Mouse (Mus musculus) ES-Bruce4 (cell line): ENCODE measurements around the gene Pomc.

Experiments
- CTCF ChIP-seq: IDR thresholded peaks from one replicate; pipeline ENCODE4 v1.8.1; 2011; ENCODE audit warnings: low read depth, low read length
- EP300 ChIP-seq: IDR thresholded peaks from 2 replicates; pipeline ENCODE4 v1.6.1; 2011; ENCODE audit warnings: low read depth, low read length; ENCODE audit not compliant: insufficient read depth
- POLR2A ChIP-seq: IDR thresholded peaks from one replicate; pipeline ENCODE4 v1.8.1; 2011; ENCODE audit warnings: low read length; ENCODE audit not compliant: insufficient read depth

DNA sequence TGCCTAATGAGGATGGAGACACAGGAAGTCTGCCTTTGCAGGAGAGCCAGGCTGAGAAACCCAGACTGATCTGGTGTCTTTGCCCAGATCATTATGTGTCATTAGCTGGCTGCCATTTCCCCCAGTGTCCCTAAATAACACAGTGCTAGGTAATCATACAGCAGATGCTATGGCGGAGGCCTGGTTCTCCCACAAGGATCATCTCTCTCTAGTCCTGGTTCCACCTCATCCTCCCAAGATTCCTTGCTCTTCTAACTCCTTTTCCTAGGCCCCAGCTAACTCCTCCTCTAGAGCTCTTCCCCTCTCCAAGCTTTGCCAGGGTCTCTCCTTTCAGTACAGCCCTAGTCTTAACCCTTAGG is 26.2 kb downstream of the Pomc start:
- TF ChIP-seq POLR2A (no peak), CTCF (no peak), EP300 (no peak)
